Mouse (Mus musculus): ENCODE data around the gene Rab11fip4. TPM values are rescaled to one million over a fixed set of nuclear protein-coding genes. Genes with fewer than 3 reads are reported as not detected.

The Rab11fip4 gene
- polyA plus RNA-seq (2014; fragmentation: Illumina TruSeq; extraction: RNeasy Lipid Tissue Mini Kit (QIAGEN cat#74804); ENCODE audit: low read depth, low replicate concordance): 78.4 TPM

DNA sequence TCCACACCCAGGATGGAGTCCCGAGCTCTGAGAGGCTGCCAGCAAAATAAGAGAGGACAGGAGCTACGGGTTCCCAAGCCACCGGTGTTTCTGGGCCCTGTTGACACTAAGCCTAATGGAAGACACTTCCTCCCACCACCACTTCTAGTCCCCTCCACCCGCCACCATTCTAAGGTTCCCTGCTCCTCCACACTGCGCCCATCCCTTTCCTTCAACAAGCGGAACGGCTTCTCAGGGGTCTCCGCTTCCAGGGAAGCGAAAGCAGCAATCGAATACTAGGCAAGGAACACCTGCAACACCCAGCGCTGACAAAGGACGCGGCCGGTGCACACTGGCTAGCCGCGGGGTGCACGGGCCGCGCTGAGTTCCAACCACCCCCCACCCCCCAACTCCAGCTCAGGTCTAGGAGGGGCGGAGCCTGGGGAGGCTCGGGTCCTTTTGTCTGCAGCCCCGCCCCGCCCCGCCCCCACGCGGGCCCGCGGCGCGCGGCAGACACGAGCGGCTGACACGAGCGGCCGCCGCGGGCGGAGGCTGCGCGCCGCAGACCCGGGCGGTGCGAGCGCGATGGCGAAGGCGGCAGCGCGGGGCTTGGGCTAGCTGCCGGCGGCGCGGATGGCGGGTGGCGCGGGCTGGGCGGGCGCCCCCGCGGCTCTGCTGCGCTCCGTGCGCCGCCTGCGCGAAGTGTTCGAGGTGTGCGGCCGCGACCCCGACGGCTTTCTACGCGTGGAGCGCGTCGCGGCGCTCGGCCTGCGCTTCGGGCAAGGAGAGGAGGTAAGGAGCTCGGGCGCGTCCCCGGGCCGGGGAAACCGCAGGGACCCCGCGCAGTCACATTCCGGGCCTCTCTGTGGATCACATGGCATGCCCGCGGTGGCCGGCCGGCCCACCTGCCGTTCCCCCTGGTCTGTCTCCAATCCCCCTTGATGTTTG lies at the start of gene Rab11fip4:
Gene Rab11fip4 (plus strand): TSS at position 549 of the 927 bp plus-strand sequence.

Other genes starting within 250 kb of the Rab11fip4 start
- not detected for gene Omg, start 87.1 kb upstream of the Rab11fip4 start, polyA plus RNA-seq (2014; fragmentation: Illumina TruSeq; extraction: RNeasy Lipid Tissue Mini Kit (QIAGEN cat#74804); ENCODE audit: low read depth, low replicate concordance)
- 7.8 TPM for gene Evi2b, start 67.5 kb upstream of the Rab11fip4 start, polyA plus RNA-seq (2014; fragmentation: Illumina TruSeq; extraction: RNeasy Lipid Tissue Mini Kit (QIAGEN cat#74804); ENCODE audit: low read depth, low replicate concordance)
- 0.53 TPM for gene Evi2, start 60.6 kb upstream of the Rab11fip4 start, polyA plus RNA-seq (2014; fragmentation: Illumina TruSeq; extraction: RNeasy Lipid Tissue Mini Kit (QIAGEN cat#74804); ENCODE audit: low read depth, low replicate concordance)
- 10.5 TPM for gene Evi2a, start 60.6 kb upstream of the Rab11fip4 start, polyA plus RNA-seq (2014; fragmentation: Illumina TruSeq; extraction: RNeasy Lipid Tissue Mini Kit (QIAGEN cat#74804); ENCODE audit: low read depth, low replicate concordance)